Mouse (Mus musculus) C2C12 (cell line): ENCODE results near the gene Tbc1d14. TPM values are rescaled to one million over a fixed set of nuclear protein-coding genes. Genes with fewer than 3 reads are reported as not detected.

Experiments
- H3K27me3 ChIP-seq: one replicate; pipeline ENCODE4 v1.6.1; 2011; ENCODE audit not compliant: control insufficient read depth, insufficient read depth, insufficient read length
- H3K36me3 ChIP-seq: one replicate; pipeline ENCODE4 v1.6.1; 2011; ENCODE audit not compliant: control insufficient read depth, insufficient read depth
- H3K4me3 ChIP-seq: one replicate; pipeline ENCODE4 v1.5.1; 2011; ENCODE audit warnings: mild to moderate bottlenecking, control low read depth; ENCODE audit not compliant: poor library complexity, insufficient read depth, severe bottlenecking
- H3K79me2 ChIP-seq: one replicate; pipeline ENCODE4 v1.6.1; 2011; ENCODE audit not compliant: control insufficient read depth, insufficient read depth
- H3K79me3 ChIP-seq: one replicate; pipeline ENCODE4 v1.6.1; 2011; ENCODE audit warnings: low read depth, control low read depth
- H3ac ChIP-seq: one replicate; pipeline ENCODE3; 2011; ENCODE audit warnings: low read depth; ENCODE audit not compliant: control insufficient read depth, insufficient read length
- CEBPB ChIP-seq: IDR thresholded peaks from one replicate; pipeline ENCODE4 v1.6.1; 2011; ENCODE audit warnings: low read depth, mild to moderate bottlenecking, control low read depth, moderate library complexity
- CTCF ChIP-seq: IDR thresholded peaks from one replicate; pipeline ENCODE4 v1.5.1; 2011; ENCODE audit not compliant: control insufficient read depth, insufficient read depth, insufficient read length
- FOSL1 ChIP-seq: IDR thresholded peaks from one replicate; pipeline ENCODE4 v1.8.0; 2011; ENCODE audit warnings: mild to moderate bottlenecking, low read length; ENCODE audit not compliant: poor library complexity, insufficient read depth, severe bottlenecking
- MAX ChIP-seq: IDR thresholded peaks from one replicate; pipeline ENCODE4 v1.6.1; 2011; ENCODE audit warnings: mild to moderate bottlenecking, control low read depth
- MYOD1 ChIP-seq: IDR thresholded peaks from one replicate; pipeline ENCODE4 v1.6.1; 2011; ENCODE audit warnings: low read depth; ENCODE audit not compliant: control insufficient read depth, insufficient read length
- MYOG ChIP-seq: IDR thresholded peaks from one replicate; pipeline ENCODE4 v1.6.1; 2011; ENCODE audit not compliant: control insufficient read depth, insufficient read length; ENCODE audit errors: extremely low read depth
- USF1 ChIP-seq: IDR thresholded peaks from one replicate; pipeline ENCODE4 v1.6.1; 2011; ENCODE audit warnings: low read depth, mild to moderate bottlenecking, control low read depth, moderate library complexity
- polyA plus RNA-seq: library from polyadenylated mRNA; unstranded; fragments of >200 nt; fragmentation: generic; extraction: Trizol; gene quantifications from one replicate; pipeline ENCODE4 v1.2.1, GENCODE M21; 2012; ENCODE audit warnings: missing spikeins

Tbc1d14 gene
- polyA plus RNA-seq, 1 experiment: 10.7 TPM

- Histone ChIP-seq H3K27me3 (peaks cover 8% of the 10 kb centered on the region), H3K79me2 (no peaks in the 10 kb centered on the region), H3K79me3 (no peaks in the 10 kb centered on the region), H3K4me3 (no peak overlapping the region), H3ac (no peak overlapping the region), H3K36me3 (no peaks in the 10 kb centered on the region)
- no peak for TF ChIP-seq MAX
- TF ChIP-seq MYOG: no peak
- no peak for TF ChIP-seq CEBPB
- TF ChIP-seq CTCF: no peak
- no peak for TF ChIP-seq FOSL1
- TF ChIP-seq USF1: no peak
- no peak for TF ChIP-seq MYOD1
Observed at GRCm38 (mm10) chr5:36584299-36584698, 8.8 kb downstream of the Tbc1d14 start.

GRCm38 (mm10) chr5:36581924-36582642 is 11.0 kb downstream of the Tbc1d14 start:
- Histone ChIP-seq H3K36me3 (no peaks in the 10 kb centered on the region), H3ac (peak overlapping the region; percentile 80), H3K79me2 (no peaks in the 10 kb centered on the region), H3K4me3 (peak overlapping the region; percentile 51), H3K79me3 (no peaks in the 10 kb centered on the region), H3K27me3 (peaks cover 8% of the 10 kb centered on the region)
- TF ChIP-seq MAX (peak; percentile 63), USF1 (no peak)

- Histone ChIP-seq H3K4me3 (peak overlapping the region; percentile 21), H3K79me2 (no peaks in the 10 kb centered on the region), H3K36me3 (no peaks in the 10 kb centered on the region), H3K27me3 (peaks cover 8% of the 10 kb centered on the region), H3K79me3 (no peaks in the 10 kb centered on the region), H3ac (peak overlapping the region; percentile 62)
- TF ChIP-seq CEBPB (no peak), CTCF (no peak), MYOG (no peak), MYOD1 (no peak), MAX (no peak), USF1 (no peak)
Observed at GRCm38 (mm10) chr5:36581259-36581923, 11.7 kb downstream of the Tbc1d14 start.

- H3K4me3 ChIP-seq: no peak overlapping the region
- TF ChIP-seq CTCF (no peak), MAX (no peak)
- no peaks in the 10 kb centered on the region for H3K79me2 ChIP-seq
- no peaks in the 10 kb centered on the region for H3K27me3 ChIP-seq
- no peaks in the 10 kb centered on the region for H3K79me3 ChIP-seq
- H3K36me3 ChIP-seq: no peaks in the 10 kb centered on the region
- H3ac ChIP-seq: no peak overlapping the region
Observed at GRCm38 (mm10) chr5:36579967-36580366, 13.1 kb downstream of the Tbc1d14 start.

- TF ChIP-seq MAX (no peak), MYOD1 (no peak), MYOG (no peak), CEBPB (no peak), USF1 (no peak), FOSL1 (no peak), CTCF (no peak)
Observed at GRCm38 (mm10) chr5:36578982-36579381, 14.1 kb downstream of the Tbc1d14 start.

GRCm38 (mm10) chr5:36576457-36576856 is 16.6 kb downstream of the Tbc1d14 start:
- Histone ChIP-seq H3ac (no peak overlapping the region), H3K79me2 (no peaks in the 10 kb centered on the region), H3K4me3 (no peak overlapping the region), H3K79me3 (no peaks in the 10 kb centered on the region), H3K36me3 (no peaks in the 10 kb centered on the region), H3K27me3 (no peaks in the 10 kb centered on the region)
- TF ChIP-seq MYOG (no peak), CTCF (no peak), USF1 (no peak), MYOD1 (no peak), FOSL1 (no peak), MAX (no peak), CEBPB (no peak)

More at GRCm38 (mm10) chr5:36578982-36579381, 14.1 kb downstream of the Tbc1d14 start:
- no peak overlapping the region for H3K4me3 ChIP-seq
- no peaks in the 10 kb centered on the region for H3K79me3 ChIP-seq
- H3K36me3 ChIP-seq: no peaks in the 10 kb centered on the region
- H3ac ChIP-seq: no peak overlapping the region
- H3K27me3 ChIP-seq: no peaks in the 10 kb centered on the region
- no peaks in the 10 kb centered on the region for H3K79me2 ChIP-seq
